1 mouse cellular context compared by ENCODE assay signal in the genomic region with DNA sequence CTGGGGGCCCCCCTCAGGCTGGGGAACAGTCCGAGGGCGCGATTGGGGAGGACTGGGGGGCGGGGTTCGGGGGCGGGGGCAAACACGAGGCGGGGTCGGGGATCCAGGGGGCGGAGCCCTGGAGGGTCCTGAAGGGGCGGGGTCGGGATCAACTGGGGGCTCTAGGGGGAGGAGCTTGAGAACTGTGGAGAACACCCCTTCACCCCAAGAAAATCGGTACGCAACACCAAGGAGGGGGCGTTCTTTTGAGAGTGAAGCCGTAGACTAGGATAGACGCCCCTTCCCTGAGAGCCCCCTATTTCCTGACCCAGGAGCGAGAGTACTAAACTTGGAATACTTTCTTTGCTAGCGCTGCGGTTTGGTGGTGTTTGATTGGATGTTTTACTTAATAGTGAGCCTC.
TF ChIP-seq lines count a peak whose summit lies in the region.

No protein-coding gene starts in this region.

TF ChIP-seq in MEL, 35 proteins besides CTCF, POLR2A, EP300 and RAD21 (continued from another document):
- no peak for TF ChIP-seq USF1 (IDR thresholded peaks at IDR 0.05; ENCODE audit: low read depth, low read length)
- TF ChIP-seq MAZ (IDR thresholded peaks at IDR 0.05; ENCODE audit: low read depth, low read length) = no peak; the same call in 1 of the 2 replicates
- no peak for TF ChIP-seq BHLHE40 (IDR thresholded peaks at IDR 0.05; ENCODE audit: borderline replicate concordance, low read depth, low read length)
- no peak for TF ChIP-seq TAL1 (IDR thresholded peaks at IDR 0.05; ENCODE audit: low read length)
TF ChIP-seq in MEL: peak in this region for 0.
